Mouse (Mus musculus) adrenal gland (tissue): ENCODE measurements around the gene Oxnad1.

Experiments
- intact Hi-C: fragments of 180-260 bp; cut with DNase I; formaldehyde crosslinking; loops from one replicate; pipeline ENCODE4 v1.15.1; 2025

The Oxnad1 gene

DNA sequence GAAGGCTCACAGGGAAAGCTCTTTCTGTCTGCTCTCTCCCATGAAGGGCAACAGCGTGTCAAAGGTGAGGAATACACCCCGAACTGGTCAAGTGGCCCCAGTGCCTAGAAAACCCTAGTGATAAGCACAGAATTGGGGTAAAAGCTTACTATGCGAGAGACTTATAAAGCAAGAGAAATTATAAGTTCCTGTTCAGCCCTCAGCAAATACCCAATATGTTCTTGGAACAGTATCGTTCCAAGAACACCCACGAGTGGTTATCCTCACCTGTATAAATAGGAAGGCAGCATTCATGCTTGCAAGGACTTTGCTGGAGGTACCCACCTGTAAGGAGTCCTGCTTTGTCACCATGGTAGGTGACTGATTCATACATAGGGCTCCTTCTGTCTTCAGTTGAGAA lies 56.5 kb downstream of the Oxnad1 start, which contains the start of gene Msmb:
Gene Msmb, plus strand, starts transcription at position 301 of the 400 bp plus-strand sequence.
- intact Hi-C loops: no loop called here

DNA sequence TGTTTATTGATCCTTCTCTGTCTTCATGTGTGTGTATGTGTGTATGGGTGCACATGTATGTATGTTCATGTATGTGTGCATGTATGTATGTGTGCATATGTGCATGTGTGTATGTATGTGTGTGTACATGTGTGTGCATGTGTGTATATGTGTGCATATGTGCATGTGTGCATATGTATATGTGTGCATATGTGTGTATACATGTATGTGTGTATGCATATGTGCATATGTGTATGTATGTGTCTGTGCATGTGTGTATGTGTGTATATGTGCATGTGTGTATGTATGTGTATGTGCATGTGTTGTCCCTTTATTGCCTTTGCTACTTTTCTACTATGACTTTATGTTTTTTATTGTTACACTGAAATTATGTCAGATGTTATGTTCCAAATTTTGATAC lies 59.6 kb downstream of the Oxnad1 start:
- intact Hi-C loops: no loop called here

DNA sequence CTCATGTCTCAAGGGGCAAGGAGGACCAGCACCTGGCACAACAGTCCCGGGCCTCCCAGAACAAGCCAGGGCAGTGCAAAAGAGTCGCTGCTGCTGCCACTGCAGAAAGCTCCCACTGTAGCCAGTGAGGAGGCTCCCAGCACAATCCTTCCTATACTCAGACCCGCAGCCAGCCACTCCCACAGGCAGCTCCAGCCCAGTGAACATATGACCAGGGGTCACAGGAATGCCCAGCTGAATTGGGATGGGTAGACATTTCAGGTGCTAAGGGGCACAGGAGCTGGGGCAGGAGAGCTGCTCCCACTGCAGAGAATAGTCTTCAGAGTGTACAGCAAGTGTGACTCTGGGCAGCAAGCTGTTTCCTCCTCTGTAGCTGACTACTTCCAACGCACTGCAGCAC lies 60.2 kb downstream of the Oxnad1 start:
- intact Hi-C loops: no loop called here

DNA sequence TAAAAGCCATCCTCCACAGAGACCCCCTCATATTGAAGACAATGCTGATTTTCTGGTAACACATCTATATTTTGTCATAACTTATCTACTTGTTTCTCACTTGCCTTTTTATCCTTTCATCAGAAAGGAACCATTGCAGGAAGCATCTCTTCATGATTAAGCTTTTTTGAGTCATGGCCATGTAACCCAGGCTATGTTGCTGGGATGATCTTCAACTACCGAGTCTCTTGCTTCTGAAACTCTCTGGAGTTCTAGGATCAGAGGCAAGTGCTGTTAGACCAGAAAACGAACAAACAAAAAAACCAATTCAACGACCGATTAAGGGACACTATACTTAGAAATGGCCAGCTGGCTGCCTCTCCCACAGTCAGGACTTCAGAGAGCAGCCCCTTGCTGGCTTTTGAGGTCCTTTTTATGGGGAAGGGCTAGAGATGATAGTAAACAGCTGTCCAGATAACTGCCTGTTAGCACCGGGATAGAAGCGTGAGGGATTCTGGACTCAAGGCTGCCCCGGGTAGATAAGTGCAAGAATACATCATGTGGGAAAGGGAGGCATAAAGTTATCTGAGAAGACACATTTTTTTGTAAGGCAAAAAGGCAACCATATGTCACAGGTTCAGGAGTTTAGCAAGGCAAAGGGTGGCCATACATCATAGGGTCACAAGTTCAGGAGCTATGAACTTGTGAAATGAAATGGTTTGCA lies 60.8 kb downstream of the Oxnad1 start:
- intact Hi-C loops: no loop called here

DNA sequence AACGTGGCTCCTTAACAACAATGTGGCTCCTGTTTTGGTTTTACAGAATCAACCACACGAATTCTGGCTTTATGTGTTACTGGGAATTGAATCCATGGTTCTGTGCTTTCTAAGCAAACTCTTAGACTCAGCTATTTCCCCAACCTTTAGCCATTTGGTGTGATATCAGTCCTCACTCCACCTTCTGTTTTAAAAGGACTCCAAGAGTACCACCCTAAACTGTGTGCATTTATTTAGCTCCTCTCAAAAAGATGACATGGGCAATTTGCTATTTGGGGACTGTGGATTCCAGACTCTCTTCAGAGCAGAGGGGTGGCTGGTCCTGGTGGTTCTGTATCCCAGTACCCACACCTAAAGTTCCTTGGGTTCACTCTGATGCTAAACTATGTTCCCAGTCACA lies 61.4 kb downstream of the Oxnad1 start:
- intact Hi-C loops: no loop called here

DNA sequence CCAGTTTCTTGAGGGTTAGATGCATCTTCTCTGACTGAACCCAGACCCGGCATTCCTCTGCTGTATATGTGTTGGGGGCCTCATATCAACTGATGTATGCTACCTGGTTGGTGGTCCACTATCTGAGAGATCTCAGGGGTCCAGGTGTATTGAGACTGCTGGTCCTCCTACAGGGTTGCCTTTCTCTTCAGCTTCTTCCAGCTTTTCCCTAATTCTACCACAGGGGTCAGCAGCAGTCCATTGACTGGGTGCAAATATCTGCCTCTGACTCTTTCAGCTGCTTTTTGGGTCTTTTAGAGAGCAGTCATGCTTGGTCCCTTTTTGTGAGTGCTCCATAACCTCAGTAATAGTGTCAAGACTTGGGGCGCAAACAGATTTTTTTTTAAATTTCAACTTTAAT lies 65.7 kb downstream of the Oxnad1 start:
- intact Hi-C loops: no loop called here

DNA sequence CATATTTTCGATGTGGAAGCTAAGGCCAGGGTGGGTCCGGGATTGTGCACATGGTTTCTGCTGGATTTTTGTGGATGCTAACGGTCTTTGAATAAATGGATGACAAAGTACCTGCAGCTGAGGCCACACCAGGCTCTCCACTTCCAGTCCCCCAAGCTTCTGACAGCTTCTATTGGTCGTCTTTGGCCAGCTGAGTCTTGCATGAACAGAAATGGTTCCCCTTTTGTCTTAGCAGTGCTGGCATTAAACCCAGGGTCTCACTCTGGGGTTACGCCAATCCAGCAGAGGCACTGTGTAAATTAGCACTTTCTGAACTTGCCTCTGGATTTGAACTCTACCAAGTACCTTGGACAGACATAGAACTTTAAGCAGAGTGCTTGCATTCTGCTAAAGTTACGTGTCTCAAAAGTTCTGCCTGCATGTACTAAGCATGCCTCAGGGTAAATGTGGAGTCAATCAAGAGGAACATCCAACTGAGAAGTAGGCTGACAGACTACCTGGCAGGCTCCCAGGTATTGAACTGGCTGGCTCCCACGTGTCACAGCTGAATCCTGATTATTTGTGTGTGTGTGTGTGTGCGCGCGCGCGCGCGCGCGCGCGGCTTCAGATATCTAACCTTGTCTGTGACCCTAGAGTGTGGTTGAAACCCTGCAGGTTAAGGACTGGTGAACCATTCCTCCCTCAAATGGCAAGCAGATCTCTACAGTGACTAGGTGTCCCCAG lies 67.2 kb downstream of the Oxnad1 start:
- intact Hi-C loops: no loop called here
